Mouse (Mus musculus) frontal cortex, postnatal 36 days (tissue): ENCODE measurements at regions not wholly inside any gene's neighbourhood (a gene's known extent, or its start where the extent isn't known, plus 50 kb on each side); places are given as distances from the start of the nearest gene placed in this dataset.

Experiments
- DNase-seq, 2 experiments: peaks; one replicate each; pipeline ENCODE4 v3.0.0; 2022; ENCODE audit warnings: low spot score in 2 of 2

DNA sequence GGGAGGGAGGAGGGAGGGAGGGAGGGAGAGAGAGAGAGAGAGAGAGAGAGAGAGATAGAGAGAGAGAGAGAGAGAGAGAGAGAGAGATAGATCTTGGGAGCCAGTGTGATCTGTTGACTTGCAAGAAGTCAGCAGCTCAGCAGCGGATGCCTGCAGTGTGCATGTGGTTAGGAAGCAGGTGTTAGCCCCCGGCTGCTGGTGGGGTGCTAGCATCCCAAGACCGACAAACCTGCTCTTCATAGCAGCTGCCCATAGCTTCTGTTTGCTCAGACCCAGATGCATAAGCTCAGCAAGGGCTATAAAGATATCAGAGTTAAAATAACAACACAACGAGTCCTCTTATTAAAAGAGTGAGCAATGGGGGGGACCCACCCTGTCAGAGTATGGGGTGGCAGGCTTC, 88.7 kb upstream of the Hdac4 start:
- no peak for DNase-seq

- DNase-seq, result no peak
Observed at GRCm38 (mm10) chr1:92277199-92277747, 81.8 kb upstream of the Hdac4 start.

GRCm38 (mm10) chr1:92275388-92275787, 79.9 kb upstream of the Hdac4 start:
- no peak for DNase-seq

DNA sequence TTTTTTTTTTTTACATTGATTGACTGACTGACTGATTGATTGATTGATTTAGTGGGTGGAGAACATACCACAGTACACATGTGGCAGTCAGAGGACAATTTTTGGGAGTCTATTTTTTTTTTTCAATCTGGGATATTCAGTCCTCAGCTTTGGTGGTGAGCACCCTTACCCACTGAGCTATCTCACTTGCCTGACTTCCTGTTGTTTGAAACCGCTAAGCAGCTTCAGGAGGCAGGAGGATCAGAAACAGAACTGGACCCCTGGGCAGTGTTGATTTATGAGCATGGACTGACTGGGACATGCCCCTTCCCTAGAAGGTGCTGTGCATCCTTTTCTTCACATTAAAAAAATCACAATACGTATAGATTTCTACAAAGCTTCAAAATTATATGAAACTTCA, 78.3 kb upstream of the Hdac4 start:
- no peak for DNase-seq

DNA sequence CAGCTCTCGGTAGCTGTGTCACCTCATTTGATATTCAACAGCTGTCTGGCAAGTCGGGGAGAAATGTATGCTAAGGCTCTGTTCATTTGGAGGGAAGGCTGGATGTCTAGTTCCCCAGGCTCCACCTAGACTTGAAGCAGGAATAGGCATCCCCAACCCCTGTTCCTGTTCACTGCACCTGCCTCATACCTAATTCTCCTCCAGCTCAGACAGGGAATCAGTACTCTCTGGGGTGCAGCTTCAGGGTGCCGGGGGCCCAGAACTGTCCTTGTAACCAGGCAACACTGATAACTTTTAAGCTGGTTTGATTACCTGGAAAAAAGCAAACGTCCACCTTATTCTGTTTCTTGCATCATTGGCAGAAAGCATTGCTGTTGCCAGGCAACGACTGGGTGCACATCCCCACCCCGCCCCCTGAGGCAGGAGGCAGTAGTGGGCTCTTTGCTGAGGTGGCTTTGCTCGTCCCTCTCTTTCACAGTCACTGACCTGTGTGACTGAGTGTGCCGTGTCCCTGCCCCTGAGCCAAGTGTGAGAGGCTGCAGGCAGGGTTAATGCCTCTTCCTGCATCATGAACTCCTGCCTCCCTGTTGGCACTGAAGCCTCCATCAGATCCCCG, 76.3 kb upstream of the Hdac4 start:
- no peak for DNase-seq

- no peak for DNase-seq
Observed at GRCm38 (mm10) chr1:92270486-92271058, 75.1 kb upstream of the Hdac4 start.

- peak; percentile 43 to 49 for DNase-seq
Observed at GRCm38 (mm10) chr1:92269464-92269863, 74.0 kb upstream of the Hdac4 start.

- no peak for DNase-seq
Observed at GRCm38 (mm10) chr1:92264941-92265340, 69.4 kb upstream of the Hdac4 start.

DNA sequence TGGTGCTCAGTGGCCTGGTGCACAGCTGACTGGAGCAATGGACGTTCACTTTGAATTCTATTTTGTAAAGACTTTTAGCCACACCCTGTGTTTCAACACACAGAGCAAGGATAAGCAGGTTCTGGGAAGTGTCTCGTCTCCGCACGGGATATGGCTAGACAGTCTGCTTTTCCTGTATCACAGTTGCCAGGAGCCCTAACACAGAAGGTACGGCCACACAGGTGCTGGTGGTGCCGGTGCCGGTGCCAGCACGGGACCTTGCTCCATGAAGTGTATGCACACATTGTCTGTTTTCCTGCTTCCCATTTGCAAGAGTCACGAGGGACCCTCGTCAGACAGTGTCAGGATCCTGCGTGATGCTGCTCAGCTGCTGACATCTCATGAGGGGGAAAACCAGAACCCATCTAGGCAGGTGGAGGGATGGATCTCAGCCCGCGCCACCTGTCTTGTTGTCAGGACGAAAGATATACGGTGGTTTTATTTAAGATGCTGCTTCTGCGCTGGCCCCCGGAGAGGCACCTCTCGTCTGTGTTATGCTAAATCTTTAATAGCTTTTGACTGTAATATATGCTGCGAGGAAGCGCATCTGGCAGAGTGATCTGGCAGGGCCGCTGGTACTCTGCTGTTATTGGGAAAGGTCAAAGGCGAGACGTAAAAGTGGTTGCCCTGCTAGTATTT, 64.4 kb upstream of the Hdac4 start:
- no peak for DNase-seq

- DNase-seq, result peak in 1 of 2 experiments; percentile 19
Observed at GRCm38 (mm10) chr1:92258026-92258425, 62.5 kb upstream of the Hdac4 start.

GRCm38 (mm10) chr1:92253086-92253485, 57.6 kb upstream of the Hdac4 start:
- DNase-seq, result no peak

GRCm38 (mm10) chr1:92250594-92251463, 55.3 kb upstream of the Hdac4 start:
- no peak for DNase-seq
